Mouse (Mus musculus) c-Kit-positive CD71-positive TER-119-positive erythroid progenitor cells, embryonic 14.5 days (primary cell): ENCODE data around the gene Crk.
"Not testable (repeated sequence)": the region's sequence is repeated elsewhere in the genome, so short reads cannot be mapped to it uniquely, and the experiment has no call there.

ENCODE experiments used
- DNase-seq: peaks from one replicate; pipeline ENCODE4 v3.0.0-alpha.2; 2013; ENCODE audit warnings: low spot score

Crk gene

DNA sequence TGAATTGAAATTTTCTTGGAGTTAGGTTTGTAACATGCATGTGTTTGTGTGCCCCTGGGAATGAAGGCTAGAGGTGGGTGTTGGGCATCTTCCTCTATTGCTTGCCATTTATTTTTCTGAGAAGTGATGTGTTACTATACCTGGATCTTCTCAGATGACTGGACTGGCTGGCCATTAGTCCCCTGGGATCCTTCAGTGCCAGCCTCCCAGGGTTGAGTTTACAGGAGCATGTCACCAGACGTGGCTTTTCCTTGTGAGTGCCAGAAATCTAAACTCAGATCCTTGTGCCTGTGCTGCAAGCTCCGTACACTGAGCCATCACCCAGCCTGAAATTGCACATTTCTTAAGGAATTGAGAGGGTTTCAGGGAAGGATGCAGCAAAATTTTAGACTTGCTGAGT lies 5.9 kb downstream of the Crk start:
- no peak for DNase-seq

DNA sequence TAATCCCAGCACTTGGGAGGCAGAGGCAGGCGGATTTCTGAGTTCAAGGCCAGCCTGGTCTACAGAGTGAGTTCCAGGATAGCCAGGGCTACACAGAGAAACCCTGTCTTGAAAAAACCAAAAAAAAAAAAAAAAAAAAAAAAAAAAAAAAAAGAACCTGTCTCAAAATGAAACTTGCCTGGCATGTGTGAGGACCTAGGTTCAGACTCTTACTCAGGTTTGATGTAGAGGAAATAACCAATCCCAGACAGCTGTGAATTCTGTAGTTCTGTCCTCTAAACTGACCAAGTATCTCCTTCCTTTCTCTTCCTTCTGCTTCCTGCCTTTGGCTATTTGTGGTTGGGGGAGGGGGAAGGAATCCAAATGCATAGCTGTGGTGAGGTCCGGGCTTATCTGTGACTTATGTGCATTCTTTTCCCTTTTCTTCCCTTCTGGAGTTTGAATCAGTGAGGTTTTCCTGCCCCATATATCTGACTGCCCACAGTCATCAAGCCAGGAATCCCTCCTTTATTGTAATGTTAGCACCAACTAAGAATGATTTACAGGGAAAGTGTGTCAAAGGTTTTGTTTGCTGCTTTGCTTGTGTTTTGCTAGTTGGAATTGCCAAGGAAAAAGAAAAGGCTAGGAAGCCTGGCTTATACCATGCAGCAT lies 8.4 kb downstream of the Crk start:
- no peak for DNase-seq

DNA sequence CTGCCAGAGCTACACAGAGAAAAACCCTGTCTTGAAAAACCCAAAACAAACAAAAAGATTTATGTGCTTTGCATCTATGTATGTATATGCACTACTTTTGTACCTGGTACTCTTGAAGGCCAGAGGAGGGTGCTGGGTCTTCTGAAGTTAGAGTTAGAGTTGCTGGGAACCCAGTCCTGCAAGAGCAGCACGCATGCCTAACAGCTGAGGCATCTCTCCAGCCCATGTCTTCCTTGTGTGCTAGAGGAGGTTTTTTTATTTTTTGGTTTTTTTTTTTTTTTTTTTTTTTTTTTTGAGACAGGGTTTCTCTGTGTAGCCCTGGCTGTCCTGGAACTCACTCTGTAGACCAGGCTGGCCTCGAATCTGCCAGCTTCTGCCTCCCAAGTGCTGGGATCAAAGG lies 9.1 kb downstream of the Crk start:
- no peak for DNase-seq

DNA sequence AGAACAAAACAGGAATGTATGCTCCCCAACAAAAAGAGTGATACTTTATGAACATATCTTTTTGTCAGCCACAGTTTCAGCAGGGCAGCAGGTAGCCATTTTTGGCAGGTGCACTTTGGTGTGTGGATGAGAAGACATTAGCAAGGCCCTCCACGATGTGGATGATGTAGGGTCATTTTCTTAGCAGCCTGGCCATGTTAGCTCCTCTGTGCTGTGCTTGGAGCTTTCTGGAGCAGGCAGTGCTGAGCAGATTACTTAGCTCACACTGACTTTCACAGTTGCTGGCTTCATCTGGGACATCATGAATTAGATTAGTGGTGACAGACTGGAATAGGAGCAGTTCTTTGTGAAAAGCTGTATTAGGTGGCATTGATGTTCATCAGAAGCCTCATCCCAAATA lies 10.9 kb downstream of the Crk start:
- no peak for DNase-seq

DNA sequence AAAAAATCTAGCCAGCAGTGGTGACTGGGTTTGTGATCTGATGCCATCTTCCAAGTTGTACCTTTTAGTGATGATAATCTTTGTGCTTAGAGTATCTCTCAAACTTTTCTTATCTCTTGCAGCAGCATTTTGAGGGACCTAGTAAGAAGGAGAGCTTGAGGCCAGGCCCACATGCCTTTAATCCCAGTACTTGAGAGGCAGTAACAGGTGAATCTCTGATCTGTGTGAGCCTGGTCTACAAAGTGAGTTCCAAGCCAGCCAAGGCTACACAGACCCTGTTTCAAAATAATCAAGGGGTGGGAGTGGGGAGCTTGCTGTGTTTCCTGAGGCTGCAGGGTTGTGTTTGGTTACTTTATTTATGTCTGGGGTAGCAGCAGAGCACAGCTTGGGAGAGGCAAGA lies 12.0 kb downstream of the Crk start:
- DNase-seq: no peak

DNA sequence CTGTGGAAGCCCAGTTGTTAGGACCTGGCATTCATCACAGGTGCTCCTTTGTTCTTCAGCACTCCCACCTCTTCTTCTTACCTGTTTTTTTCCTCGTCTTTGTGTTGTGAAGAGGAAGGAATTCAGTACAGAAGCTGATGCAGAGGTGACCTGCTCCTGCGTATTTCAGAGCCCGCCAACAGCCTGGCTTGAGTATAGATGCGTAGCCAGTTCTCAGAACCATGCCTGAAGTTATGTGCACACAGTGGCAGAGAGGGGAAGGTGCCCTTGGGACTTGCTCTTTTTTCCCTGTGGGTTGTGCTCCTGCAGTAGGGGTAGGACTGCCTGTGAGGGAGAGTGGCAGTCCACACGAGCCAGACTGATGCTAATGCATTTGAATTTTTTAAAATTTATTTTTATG lies 14.5 kb downstream of the Crk start:
- DNase-seq: no peak

DNA sequence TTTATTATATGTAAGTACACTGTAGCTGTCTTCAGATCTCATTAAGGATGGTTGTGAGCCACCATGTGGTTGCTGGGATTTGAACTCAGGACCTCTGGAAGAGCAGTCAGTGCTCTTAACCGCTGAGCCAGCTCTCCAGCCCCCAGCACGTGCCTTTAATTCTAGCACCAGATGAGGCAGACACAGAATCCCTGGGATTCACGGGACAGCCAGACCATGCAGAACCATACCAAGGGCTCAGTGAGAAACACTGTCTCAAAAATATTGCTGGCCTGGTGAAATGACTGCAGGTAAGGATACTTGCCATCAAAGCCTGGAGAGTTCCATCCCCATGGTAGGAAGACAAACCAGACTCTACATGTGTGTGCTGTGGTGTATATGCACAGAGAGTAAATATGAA lies 18.4 kb downstream of the Crk start:
- DNase-seq: not testable (repeated sequence)

DNA sequence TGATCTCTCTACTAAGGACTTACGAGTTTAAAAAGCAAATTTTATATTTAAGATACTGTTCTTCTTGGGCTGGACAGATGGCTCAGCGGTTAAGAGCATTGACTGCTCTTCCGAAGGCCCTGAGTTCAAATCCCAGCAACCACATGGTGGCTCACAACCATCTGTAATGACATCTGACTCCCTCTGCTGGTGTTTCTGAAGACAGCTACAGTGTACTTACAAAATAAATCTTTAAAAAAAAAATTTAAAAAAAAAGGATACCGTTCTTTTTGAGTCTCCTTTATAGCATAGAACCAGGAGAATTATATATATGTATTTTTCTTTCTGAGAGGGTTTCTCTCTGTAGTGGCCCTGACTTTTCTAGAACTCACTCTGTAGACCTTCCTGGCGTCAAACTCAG lies 21.5 kb downstream of the Crk start:
- DNase-seq: no peak

DNA sequence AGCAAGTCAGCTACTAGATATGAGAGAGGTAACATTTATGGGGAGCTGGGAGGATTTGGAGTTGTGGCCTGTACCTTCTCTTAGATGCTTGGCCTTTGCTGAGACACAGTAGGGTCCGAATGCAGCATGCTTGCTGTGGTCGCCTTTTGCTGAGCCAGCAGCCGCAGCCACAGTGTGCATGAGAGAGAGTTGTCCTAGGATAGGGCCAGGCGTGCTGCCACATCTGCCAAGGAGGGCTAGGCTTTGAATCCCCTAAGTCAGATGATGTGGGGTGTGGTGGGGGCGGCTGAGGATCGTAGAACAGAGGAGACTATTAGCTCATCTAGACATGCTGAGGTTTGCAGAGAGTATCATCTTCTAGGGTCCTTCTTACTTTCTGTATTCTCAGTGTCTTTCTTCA lies 23.7 kb downstream of the Crk start:
- no peak for DNase-seq

DNA sequence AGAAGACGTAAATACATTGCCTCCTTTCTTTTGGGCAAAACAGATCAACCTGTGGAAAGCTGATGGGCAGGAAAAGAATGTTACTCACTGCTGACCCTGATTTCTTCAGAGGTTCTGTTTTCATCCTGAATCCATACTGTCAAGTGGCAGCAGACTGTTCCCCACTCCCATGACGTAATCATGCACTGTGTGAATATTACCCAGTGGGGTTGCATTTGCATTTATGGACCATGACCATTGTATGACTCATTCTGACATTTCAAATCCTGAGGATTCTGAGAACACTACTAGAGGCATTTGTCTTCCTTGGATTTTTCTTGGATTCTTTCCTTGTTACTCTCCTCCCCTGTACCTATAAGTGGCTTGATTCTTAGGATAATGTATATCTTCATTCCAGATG lies 24.7 kb downstream of the Crk start:
- no peak for DNase-seq

DNA sequence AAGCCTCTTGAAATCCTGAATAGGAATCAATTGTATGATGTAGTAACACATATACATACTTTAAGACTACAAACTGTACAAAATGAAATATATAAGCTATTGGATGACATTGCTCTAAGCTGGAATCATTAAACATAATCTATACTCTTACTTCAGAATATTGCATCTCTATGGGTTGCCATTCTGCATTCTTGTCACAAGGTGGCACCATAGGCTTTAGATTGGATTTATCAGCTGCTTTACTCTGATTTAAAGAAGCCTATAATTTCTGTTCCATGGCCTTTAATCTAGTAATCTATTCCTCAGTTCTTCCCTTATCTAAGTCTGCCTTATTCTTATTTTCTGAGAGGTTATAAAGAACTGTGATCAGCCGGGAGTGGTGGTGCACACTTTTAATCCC lies 34.9 kb downstream of the Crk start:
- DNase-seq: peak; percentile 40

DNA sequence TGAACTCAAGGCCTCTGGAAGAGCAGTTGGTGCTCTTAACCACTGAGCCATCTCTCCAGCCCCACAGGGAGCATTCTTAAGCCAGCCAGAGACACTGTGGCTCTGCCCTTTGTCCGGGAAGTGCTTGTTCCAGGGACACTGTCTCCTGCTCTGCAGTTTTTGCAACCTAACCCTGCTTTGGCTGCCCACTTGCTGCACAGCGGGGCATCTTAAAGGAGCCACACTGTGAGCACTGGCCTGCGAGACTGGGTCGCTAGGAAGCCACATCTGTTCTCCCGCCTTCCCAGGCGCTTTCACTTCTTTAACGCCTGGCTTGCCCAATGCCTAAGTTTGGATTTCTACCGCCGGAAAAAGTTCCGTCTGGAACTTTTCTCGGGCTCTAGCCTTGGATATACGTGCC lies 36.5 kb downstream of the Crk start:
- no peak for DNase-seq

DNA sequence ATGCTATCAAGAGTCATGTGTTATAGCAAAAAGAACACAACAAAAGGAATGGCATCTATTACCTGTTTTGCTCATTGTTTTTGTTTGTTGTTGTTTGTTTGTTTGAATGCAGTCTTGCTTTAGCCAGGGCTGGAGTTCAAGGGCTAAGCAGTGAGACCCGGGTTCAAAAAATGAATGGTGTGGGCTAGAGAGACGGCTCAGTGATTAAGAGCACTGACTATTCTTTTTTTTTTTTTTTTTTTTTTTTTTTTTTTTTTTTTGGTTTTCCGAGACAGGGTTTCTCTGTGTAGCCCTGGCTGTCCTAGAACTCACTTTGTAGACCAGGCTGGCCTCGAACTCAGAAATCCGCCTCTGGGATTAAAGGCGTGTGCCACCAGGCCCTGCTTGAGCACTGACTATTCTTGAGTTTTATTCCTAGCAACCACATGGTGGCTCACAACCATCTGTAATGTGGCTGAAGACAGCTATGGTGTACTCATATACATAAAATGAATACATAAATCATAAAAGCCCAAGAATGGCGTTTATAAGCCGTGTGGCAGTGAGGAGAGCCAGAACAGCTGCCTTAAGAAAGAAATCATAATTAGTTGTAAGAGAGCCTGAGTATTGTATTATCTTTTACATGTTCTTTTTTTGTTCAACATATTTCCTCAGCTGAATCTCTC lies 37.7 kb downstream of the Crk start:
- no peak for DNase-seq

DNA sequence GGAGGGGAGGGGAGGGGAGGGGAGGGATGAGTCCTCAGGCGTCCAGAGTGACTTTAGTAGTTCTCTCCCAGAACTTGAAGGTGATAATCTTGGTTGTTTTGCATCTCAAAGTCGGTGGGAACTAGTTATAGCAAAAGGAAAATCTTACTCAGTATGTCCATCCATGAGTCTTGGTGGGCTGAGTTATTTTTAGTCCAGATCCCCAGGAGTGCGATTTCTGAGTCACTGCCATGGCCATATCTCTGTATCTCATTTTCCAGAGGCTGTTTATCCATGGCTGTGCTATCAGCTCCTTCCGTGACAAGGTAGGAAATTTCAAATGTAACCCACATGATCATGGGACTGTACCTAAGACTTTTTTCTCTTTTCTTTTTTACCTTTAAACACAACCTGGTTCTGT lies 43.3 kb downstream of the Crk start:
- no peak for DNase-seq

DNA sequence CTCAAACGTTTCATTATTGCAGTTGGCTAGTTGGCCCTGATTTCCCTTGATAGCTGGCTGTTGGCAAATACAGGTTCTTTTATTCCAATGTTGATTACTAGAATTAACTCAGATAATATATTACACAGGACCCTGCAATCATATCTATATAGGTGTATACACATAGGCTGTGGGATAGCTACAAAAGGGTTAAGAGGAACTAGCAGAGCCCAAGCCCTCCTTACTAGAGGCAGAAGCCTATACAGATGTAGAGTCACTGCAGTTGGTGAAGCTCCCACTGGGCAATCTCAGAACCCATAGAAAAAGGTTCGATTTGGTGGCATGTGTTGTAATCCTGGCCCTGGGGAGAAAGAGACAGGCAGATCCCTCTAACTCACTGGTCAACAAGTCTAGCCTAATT lies 48.1 kb downstream of the Crk start:
- DNase-seq: no peak

DNA sequence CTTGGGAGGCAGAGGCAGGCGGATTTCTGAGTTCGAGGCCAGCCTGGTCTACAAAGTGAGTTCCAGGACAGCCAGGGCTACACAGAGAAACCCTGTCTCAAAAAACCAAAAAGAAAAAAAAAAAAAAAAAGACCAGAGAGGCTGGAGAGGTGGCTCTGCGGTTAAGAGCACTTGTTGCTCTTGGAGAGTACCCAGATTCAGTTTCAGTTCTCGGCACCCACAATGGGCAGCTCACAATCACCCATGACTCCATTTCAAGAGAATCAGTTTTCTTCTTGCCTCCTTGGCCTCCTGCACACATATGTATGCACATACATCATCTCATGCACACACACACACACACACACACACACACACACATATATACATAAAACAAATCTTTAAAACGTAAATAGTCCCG lies 48.6 kb downstream of the Crk start:
- not testable (repeated sequence) for DNase-seq

DNA sequence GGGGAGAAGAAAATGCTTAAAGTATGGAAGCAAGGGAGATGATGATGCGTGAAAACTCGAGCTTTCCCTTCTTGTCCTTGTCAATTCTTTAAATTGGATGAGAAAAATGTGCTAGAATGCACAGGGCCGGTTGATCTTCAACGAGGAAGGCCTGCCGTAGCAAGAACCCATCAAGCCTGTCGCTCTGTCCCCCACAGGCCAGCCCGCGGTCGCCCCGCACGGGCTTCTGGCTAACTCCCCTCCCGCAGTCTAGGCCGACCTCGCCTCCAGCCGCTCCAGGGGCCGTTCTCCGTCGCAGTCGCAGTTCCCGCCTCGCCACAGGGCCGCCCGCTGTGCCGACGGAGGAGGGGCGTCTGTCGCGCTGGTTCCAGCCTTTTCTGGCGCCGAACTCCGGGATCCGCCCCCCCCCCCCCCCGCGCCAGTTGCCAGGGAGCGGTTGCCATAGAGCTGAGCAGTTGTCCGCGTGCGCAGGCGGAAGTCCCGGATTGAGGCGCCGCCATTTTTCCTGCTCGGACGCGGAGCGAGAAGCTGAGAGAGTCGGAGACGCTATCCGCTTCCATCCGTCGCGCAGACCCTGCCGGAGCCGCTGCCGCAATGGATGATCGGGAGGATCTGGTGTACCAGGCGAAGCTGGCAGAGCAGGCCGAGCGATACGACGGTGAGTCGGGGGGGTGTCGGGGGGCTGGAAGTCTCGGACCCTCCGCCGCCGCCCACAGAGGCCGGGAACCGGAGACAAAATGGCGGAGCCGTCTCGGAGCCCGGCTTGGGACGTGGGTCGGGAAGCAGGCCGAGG lies 53.6 kb downstream of the Crk start, which contains the start of gene Ywhae:
TSS of gene Ywhae (plus strand) at position 436 of the 793 bp plus-strand sequence.
- peak; percentile 89 for DNase-seq

DNA sequence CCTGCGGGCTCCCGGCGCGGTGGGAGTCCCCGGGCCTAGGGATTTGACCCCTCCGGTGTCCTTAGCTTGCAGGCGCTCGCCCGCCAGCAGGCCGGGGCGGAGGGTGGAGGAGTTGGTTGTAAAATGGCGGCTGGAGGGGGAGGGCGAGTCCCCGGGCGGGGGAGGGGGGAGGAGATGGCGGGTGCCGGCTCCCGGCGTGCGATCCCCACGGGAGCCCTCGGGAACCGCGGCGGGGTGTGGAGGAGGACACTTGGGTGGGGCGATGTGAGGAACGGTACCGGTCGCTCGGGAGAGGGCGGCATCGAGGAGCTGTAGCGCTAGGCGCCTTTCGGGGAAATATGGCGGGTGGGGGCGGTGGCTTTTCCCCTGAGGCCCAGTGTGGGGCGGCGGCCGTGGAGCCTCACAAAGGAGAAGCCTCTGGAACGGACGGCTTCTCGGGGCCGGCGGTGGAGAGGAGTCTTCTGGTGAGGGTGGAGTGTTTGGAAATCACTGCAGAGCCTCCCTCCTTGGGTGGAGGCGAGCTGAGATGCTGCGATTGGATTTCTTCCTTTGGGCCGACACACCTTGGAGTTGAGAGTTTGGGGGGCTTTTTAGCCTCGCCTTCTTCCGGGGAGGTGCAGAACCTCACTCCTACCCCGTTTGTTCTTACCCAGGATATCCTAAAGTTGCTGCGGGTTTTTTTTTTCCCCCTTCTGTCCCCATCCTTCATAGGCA lies 54.3 kb downstream of the Crk start:
- DNase-seq: peak; percentile 49

DNA sequence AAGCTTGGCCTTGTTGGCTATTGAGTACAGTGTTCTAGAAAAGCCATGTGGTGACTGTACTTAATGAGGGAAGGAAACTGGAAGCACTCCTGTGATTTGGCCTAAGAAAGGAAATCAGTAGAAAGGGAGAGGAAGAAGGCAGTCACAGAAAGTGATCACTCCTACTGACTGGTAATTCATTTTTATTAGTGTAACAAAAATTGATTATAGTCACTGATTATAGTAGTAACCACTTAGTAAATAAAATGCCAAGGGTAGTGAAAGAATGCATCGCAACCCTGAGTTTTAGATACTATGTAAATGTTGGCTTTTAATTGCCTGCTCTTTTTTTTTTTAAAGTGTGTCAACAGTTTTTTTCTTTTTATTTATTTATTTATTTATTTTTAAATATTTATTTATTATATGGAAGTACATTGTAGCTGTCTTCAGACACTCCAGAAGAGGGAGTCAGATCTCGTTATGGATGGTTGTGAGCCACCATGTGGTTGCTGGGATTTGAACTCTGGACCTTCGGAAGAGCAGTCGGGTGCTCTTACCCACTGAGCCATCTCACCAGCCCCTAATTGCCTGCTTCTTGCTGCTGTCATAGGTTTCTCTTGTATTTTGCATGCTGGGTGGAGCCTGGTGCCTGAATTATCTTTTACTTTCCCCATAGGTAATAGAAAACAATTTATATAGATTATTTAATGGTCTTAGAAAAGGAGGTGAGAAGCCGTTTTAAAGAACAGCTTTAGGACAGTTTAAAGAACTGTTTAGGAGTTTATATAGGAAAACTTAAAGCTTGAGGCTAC lies 56.6 kb downstream of the Crk start:
- no peak for DNase-seq

DNA sequence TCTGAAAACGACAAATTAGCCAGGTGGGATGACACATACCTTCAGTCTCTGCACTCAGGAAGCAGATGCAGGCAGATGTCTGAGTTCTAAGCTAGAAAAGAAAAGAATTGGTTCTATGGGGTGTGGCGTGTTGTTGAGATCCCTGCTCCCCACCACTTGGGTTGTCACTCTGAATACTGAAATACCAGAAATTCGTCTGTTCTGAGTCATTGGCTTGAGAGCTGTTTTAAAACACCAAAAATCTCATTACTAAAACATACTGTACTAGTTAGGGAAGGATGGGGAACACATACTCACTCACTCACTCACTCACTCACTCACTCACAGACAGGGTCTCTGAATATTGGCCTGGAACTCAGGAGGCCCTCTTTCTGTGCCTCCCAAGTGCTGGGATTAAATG lies 57.9 kb downstream of the Crk start:
- no peak for DNase-seq

DNA sequence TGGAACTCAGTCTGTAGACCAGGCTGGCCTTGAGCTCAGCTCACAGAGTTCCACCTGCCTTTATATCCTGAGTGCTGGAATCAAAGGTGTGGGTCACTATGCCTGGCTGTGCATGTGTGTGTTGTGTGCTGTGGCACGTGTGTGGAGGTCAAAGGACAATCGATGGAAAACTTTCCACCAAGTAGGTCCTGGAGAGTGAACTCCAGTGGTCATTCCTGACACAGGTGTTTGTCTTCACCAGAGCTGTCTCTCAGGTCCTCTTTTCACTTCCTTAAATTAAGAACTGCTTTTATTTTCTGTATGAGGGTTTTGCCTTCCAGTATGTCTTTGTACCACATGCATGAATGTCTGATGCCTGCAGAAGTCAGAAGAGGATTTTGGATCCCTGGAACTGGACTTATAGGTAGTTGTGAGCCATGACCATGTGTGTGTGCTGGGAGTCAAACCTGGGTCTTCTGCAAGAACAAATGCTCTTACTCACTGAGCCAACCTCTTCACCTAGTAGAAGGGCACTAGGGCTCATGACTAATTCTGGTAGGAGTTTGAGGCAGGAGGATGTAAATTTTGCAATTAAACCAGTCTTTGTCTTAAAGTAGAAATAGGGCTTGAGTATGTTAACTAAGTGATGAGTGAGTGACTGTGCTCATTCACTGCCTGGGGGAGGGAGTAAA lies 58.9 kb downstream of the Crk start:
- no peak for DNase-seq
